Mouse (Mus musculus): ENCODE results near the gene Lce6a. TPM values are rescaled to one million over a fixed set of nuclear protein-coding genes. Genes with fewer than 3 reads are reported as not detected.

The Lce6a gene
- total RNA-seq, 2 experiments from 2014 or later: not detected

Other genes starting within 250 kb of the Lce6a start
- gene Sprr2h, start 236.0 kb downstream of the Lce6a start, total RNA-seq (2021): not detected
- gene Sprr2i, start 213.7 kb downstream of the Lce6a start, total RNA-seq (2021): not detected
- not detected for gene Sprr2j-ps, start 203.6 kb downstream of the Lce6a start, total RNA-seq (2021)
- 10 to 100 TPM in 1 of 2 experiments, 1 to 10 TPM in 1; 8.2 to 10.7 TPM for gene Gm9774, start 192.2 kb downstream of the Lce6a start, total RNA-seq (2021)
- gene Sprr2k, start 189.1 kb downstream of the Lce6a start, total RNA-seq (2021): not detected
- not detected for gene Sprr1b, start 182.9 kb downstream of the Lce6a start, total RNA-seq (2021)
- gene Sprr3, start 162.9 kb downstream of the Lce6a start, total RNA-seq (2021): not detected
- not detected for gene Sprr1a, start 135.8 kb downstream of the Lce6a start, total RNA-seq (2021)
- not detected for gene Sprr4, start 121.2 kb downstream of the Lce6a start, total RNA-seq (2021)
- not detected for gene 2310046K23Rik, start 87.1 kb downstream of the Lce6a start, total RNA-seq (2021)
- not detected for gene Ivl, start 47.9 kb downstream of the Lce6a start, total RNA-seq (2021)
- gene Smcp, start 32.7 kb downstream of the Lce6a start, total RNA-seq (2021): not detected
- not detected for gene 2210017I01Rik, start 14.2 kb downstream of the Lce6a start, total RNA-seq (2021)
- not detected for gene Lce1a1, start 26.6 kb upstream of the Lce6a start, total RNA-seq (2021)
- not detected for gene Lce1b, start 35.3 kb upstream of the Lce6a start, total RNA-seq (2021)
- gene Lce1a2, start 48.7 kb upstream of the Lce6a start, total RNA-seq (2021): not detected
- not detected for gene Lce1c, start 57.6 kb upstream of the Lce6a start, total RNA-seq (2021)
- gene Lce1d, start 65.5 kb upstream of the Lce6a start, total RNA-seq (2021): not detected
- not detected for gene Lce1e, start 87.4 kb upstream of the Lce6a start, total RNA-seq (2021)
- gene Lce1f, start 98.7 kb upstream of the Lce6a start, total RNA-seq (2021): not detected
- not detected for gene Gm38119, start 117.4 kb upstream of the Lce6a start, total RNA-seq (2021)
- gene Lce1g, start 130.7 kb upstream of the Lce6a start, total RNA-seq (2021): not detected
- not detected for gene Lce1h, start 143.4 kb upstream of the Lce6a start, total RNA-seq (2021)
- not detected for gene Lce1i, start 157.2 kb upstream of the Lce6a start, total RNA-seq (2021)
- not detected for gene Lce1j, start 168.9 kb upstream of the Lce6a start, total RNA-seq (2021)
- gene Lce1k, start 186.2 kb upstream of the Lce6a start, total RNA-seq (2021): not detected
- not detected for gene Kprp, start 205.6 kb upstream of the Lce6a start, total RNA-seq (2021)
- not detected for gene Lce1l, start 229.6 kb upstream of the Lce6a start, total RNA-seq (2021)
- gene 2310050C09Rik, start 248.6 kb upstream of the Lce6a start, total RNA-seq (2021): not detected

All from adrenal gland, postnatal 10 days (tissue).